Mouse (Mus musculus) hindbrain, embryonic 15.5 days (tissue): ENCODE data around the gene Nfatc2. TPM values are rescaled to one million over a fixed set of nuclear protein-coding genes. Genes with fewer than 3 reads are reported as not detected.

Experiments
- ATAC-seq: fragments of 200-750 bp; cut with Nextera tagmentation; 2 replicates; pipeline ENCODE4 v1.8.0; 2017; ENCODE audit warnings: low read depth, moderate number of reproducible peaks, moderate TSS enrichment; ENCODE audit not compliant: low FRiP score
- H3K27ac ChIP-seq: fragments of 300-500 bp; sonication (generic); replicated peaks from 2 replicates; pipeline ENCODE4 v1.5.1; 2015; ENCODE audit warnings: mild to moderate bottlenecking, inconsistent platforms
- H3K27me3 ChIP-seq: fragments of 300-500 bp; sonication (generic); 2 replicates; pipeline ENCODE4 v1.6.1; 2015; ENCODE audit warnings: control low read depth, inconsistent platforms
- H3K36me3 ChIP-seq: fragments of 300-500 bp; sonication (generic); 2 replicates; pipeline ENCODE4 v1.6.1; 2015; ENCODE audit warnings: control low read depth, inconsistent platforms
- H3K4me1 ChIP-seq: fragments of 300-500 bp; sonication (generic); replicated peaks from 2 replicates; pipeline ENCODE4 v1.6.1; 2015; ENCODE audit warnings: control low read depth, inconsistent platforms
- H3K4me2 ChIP-seq: fragments of 300-500 bp; sonication (generic); 2 replicates; pipeline ENCODE4 v1.6.1; 2015; ENCODE audit warnings: moderate library complexity, mild to moderate bottlenecking, inconsistent platforms
- H3K4me3 ChIP-seq: fragments of 300-500 bp; sonication (generic); 2 replicates; pipeline ENCODE4 v1.5.1; 2015; ENCODE audit warnings: mild to moderate bottlenecking, inconsistent platforms
- H3K9ac ChIP-seq: fragments of 300-500 bp; sonication (generic); 2 replicates; pipeline ENCODE4 v1.6.1; 2015; ENCODE audit warnings: inconsistent platforms
- H3K9me3 ChIP-seq: fragments of 300-500 bp; sonication (generic); 2 replicates; pipeline ENCODE4 v1.6.1; 2016; ENCODE audit warnings: control low read depth, inconsistent platforms
- WGBS: fragments of 180-500 bp; shearing (Covaris S2); methylation state at CpG from one replicate; pipeline ENCODE4 v1.1.7; 2015; 5-methylcytosine and 5-hydroxymethylcytosine counted together
- polyA plus RNA-seq: library from polyadenylated mRNA; unstranded; fragments of >200 nt; fragmentation: Nextera tagmentation; extraction: Ambion mirVana; gene quantifications from 2 replicates; pipeline ENCODE4 v1.2.1, GENCODE M21; 2015

Nfatc2 gene
- polyA plus RNA-seq, 1 experiment from 2014 or later: 3.8 TPM

DNA sequence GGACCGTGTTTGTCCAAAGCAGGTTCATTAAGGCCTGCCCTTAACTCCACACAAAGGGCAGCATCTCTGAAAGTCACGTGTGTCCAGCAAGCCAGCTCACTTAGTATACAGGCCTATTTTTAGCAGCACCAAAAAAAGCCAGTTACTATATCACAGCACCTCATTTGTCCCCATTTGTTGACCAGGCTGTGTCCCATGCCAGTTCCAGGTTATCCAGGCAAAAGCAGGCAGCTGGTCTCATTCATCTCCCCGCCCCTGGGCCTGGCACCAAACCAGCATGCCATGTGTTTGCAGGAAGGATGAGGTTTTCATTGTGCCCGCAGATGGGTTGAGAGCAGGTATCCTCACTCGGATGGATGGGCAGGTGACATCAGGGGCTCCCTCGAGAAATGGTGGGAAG lies 16.6 kb downstream of the Nfatc2 start:
- H3K36me3 ChIP-seq: no peaks in the 10 kb centered on the region
- no peak for ATAC-seq
- peaks cover 9% of the 10 kb centered on the region for H3K27me3 ChIP-seq
- peaks cover 45% of the 10 kb centered on the region for H3K4me1 ChIP-seq
- WGBS: 63% methylated on average over 6 of the region's 6 CpGs
- no peak overlapping the region for H3K9ac ChIP-seq
- no peak overlapping the region for H3K4me3 ChIP-seq
- no peak overlapping the region for H3K27ac ChIP-seq
- no peaks in the 10 kb centered on the region for H3K9me3 ChIP-seq
- no peak overlapping the region for H3K4me2 ChIP-seq

DNA sequence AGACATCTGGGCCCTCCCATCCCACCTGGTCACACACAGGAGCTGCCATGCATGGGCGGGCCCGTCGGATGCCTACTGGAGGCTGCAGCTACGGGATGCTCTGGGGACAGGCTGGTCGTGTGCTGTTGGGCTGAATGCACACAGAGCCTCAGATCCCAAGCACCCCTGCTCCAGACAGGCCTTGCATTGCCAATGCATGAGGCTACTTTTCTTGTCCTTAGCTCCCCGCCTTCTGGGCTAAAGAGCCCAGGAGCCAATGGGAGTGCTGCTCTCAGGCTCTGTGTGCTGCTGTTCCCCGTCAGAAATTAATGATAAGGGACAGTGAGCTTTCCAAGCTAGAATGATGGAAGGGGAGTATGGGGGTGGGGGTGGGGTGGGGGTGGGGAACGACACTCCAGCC lies 17.0 kb downstream of the Nfatc2 start:
- Histone ChIP-seq H3K4me3 (no peak overlapping the region), H3K27me3 (peaks cover 5% of the 10 kb centered on the region; the same call in 1 of the 2 replicates), H3K4me1 (peaks cover 40% of the 10 kb centered on the region), H3K4me2 (no peak overlapping the region), H3K36me3 (no peaks in the 10 kb centered on the region), H3K9me3 (no peaks in the 10 kb centered on the region), H3K9ac (no peak overlapping the region), H3K27ac (no peak overlapping the region)
- 60% methylated on average over 8 of the region's 8 CpGs for WGBS
- ATAC-seq: no peak

DNA sequence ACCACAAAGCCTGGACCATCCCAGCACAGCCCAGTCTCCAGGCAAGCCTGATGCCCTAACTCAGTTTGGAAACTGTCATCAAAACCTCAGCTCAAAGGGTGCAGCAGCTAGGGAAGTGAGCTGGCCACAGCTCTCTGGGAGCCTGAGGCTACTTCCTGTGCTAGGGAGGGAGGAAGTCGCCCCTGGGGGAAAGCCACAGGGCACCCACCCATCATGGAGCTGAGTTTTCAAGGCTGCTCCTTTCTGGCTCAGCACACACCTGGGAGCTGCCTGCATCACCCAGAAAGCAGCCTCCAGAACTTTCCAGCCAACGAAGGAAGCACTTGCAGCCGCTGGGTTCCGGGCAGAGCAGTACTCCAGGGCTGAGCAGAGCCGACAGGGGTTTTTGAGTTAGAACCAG lies 18.4 kb downstream of the Nfatc2 start:
- Histone ChIP-seq H3K4me2 (no peak overlapping the region), H3K4me3 (no peak overlapping the region), H3K27me3 (no peaks in the 10 kb centered on the region; the same call in 1 of the 2 replicates), H3K9ac (no peak overlapping the region), H3K9me3 (no peaks in the 10 kb centered on the region), H3K4me1 (peaks cover 29% of the 10 kb centered on the region), H3K36me3 (no peaks in the 10 kb centered on the region), H3K27ac (no peak overlapping the region)
- no peak for ATAC-seq
- WGBS: 85% methylated on average over 5 of the region's 5 CpGs

DNA sequence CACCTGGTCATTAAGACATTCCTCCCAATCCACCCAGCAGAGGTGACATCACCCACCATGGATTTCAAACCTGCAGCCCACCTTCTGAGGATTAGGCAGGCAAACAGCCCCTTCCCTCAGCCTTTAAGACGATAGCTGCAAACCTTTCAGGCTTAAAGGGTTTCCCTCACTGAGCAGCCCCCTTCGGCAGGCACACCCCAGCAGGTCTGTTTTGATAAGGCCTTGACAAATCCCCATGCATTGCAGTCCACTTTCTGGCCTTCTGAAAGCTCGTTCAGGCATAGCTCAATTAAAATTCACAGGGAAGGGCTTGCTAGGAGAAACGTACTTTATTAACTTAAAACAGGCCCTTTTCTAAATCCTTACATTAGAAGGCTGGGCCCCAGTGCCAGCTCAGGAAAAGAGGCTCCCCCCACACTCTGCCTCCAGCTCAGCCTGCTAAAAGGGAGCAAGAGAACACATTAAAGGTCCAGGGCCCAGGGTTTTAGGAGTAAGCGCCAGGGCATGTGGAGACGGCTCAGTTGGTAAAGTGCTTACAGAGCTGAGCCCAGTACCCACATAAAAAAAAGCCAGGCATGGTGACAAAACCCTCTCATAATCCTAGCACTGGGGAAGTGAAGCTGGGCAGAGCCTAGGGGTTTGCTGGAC lies 20.1 kb downstream of the Nfatc2 start:
- no peak for ATAC-seq
- Histone ChIP-seq H3K4me1 (peaks cover 22% of the 10 kb centered on the region), H3K4me2 (no peak overlapping the region), H3K27me3 (no peaks in the 10 kb centered on the region; the same call in 1 of the 2 replicates), H3K9ac (no peak overlapping the region), H3K27ac (no peak overlapping the region), H3K9me3 (no peaks in the 10 kb centered on the region), H3K36me3 (no peaks in the 10 kb centered on the region), H3K4me3 (no peak overlapping the region)
- 48% methylated on average over 6 of the region's 6 CpGs for WGBS

DNA sequence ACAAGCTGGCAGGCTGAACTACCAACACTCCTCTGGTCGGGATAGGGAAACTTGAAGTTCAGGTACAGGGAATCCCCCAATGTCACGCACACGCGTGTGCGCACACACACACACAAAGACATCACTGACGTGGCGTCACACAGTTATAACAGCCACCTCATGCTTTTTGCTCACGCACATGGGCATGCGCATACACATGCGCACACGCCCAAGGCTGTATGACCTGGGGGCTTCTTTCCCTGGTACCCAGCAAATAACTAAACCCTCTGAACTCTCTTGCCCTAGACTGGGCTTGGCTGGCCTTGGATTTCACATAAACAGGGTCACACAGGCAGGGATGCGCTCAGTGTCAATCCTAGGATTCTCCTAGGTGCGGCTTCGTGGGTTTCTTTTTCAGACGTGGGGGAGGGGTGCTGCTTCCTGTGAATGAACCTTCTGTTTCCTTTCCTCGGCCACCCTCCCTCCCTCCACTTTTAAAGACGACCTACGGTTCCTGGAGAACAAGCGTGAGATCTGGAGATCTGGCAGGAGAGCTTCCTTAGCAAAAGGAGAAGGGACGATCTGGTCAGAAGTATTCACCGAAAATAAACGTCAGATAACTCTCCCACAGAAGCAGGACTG lies 21.1 kb downstream of the Nfatc2 start:
- no peak overlapping the region for H3K4me2 ChIP-seq

DNA sequence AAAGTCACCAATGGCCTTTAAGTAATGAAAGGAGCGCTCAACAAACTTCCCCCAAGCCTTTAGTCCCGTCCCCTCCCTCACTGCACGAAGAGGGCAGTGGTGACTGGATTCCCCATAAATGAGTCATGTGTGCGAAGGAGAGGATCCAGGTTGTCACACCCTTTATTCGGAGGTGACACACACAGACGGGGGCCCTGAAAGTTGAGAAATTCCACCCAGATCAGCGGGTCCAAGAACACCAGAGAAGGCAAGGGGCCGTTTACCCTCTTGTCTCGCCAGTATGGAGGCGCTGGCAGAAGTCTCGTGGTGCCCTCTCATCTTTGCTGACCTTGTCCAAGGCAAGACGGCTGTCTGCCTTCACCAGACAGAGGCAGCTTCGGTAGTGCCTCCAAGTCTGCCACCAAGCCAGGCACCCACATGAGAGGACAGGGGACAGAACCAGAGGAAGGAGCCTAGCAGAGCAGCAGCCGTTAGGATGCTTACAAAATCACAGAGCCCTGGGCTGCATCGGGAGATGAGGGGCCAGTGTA lies 21.8 kb downstream of the Nfatc2 start:
- ATAC-seq: no peak
- Histone ChIP-seq H3K9me3 (no peaks in the 10 kb centered on the region), H3K27me3 (no peaks in the 10 kb centered on the region; the same call in 1 of the 2 replicates), H3K4me2 (no peak overlapping the region), H3K36me3 (no peaks in the 10 kb centered on the region), H3K27ac (no peak overlapping the region), H3K9ac (no peak overlapping the region), H3K4me1 (peaks cover 19% of the 10 kb centered on the region), H3K4me3 (no peak overlapping the region)
- 83% methylated on average over 15 of the region's 15 CpGs for WGBS

More for the DNA sequence above, 21.1 kb downstream of the Nfatc2 start:
- no peak for ATAC-seq
- H3K27ac ChIP-seq: no peak overlapping the region
- no peaks in the 10 kb centered on the region for H3K36me3 ChIP-seq
- H3K4me3 ChIP-seq: no peak overlapping the region
- no peaks in the 10 kb centered on the region; the same call in 1 of the 2 replicates for H3K27me3 ChIP-seq
- no peaks in the 10 kb centered on the region for H3K9me3 ChIP-seq
- H3K4me1 ChIP-seq: peaks cover 22% of the 10 kb centered on the region
- 55% methylated on average over 22 of the region's 22 CpGs for WGBS
- H3K9ac ChIP-seq: no peak overlapping the region

DNA sequence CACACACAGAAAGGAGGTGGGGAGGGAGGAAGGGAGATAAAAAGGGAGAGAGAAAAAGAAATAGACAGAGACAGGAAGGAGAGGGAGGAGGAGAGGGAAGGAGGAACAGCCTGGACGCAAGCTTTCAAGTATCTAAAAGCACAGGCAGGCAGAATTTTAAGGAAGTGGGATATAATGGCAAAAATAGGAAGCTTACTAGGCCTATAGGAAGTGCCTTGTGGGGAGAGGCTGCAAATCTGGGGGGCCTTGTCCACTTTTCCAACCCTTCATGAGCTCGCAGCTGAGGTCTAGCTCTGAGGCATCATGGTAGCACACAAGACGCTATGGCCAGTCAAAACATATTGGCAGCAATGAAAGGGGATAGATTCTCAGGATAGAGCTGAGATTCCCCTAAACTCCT lies 22.3 kb downstream of the Nfatc2 start:
- Histone ChIP-seq H3K4me2 (no peak overlapping the region), H3K27me3 (no peaks in the 10 kb centered on the region; the same call in 1 of the 2 replicates), H3K9me3 (no peaks in the 10 kb centered on the region), H3K4me1 (peaks cover 14% of the 10 kb centered on the region), H3K36me3 (no peaks in the 10 kb centered on the region), H3K4me3 (no peak overlapping the region), H3K27ac (no peak overlapping the region), H3K9ac (no peak overlapping the region)
- ATAC-seq: no peak
- 84% methylated on average over 3 of the region's 3 CpGs for WGBS

DNA sequence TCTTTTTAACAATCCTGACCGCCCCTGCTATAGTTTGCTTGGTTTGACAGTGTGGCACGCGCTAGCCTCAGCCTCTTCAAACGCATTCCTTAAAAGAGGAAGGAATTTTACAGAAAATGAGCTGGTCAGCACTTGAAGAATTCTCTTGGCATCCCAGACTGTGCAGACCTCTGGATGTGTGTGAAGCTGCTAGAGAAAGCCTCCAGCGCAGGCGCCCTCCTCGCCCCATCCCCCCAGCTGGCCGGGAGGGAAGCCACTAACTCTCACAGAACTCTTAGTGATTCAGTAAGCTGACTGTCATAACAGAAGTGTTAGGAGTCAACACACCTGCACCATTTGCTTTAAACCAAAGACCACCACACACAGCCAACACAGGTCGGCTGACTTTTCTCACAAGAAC lies 23.3 kb downstream of the Nfatc2 start:
- H3K9ac ChIP-seq: no peak overlapping the region
- no peak overlapping the region for H3K27ac ChIP-seq
- no peak overlapping the region for H3K4me3 ChIP-seq
- H3K36me3 ChIP-seq: no peaks in the 10 kb centered on the region
- 67% methylated on average over 9 of the region's 9 CpGs for WGBS
- no peaks in the 10 kb centered on the region; the same call in 1 of the 2 replicates for H3K27me3 ChIP-seq
- peaks cover 14% of the 10 kb centered on the region for H3K4me1 ChIP-seq
- no peaks in the 10 kb centered on the region for H3K9me3 ChIP-seq
- no peak for ATAC-seq
- H3K4me2 ChIP-seq: no peak overlapping the region

DNA sequence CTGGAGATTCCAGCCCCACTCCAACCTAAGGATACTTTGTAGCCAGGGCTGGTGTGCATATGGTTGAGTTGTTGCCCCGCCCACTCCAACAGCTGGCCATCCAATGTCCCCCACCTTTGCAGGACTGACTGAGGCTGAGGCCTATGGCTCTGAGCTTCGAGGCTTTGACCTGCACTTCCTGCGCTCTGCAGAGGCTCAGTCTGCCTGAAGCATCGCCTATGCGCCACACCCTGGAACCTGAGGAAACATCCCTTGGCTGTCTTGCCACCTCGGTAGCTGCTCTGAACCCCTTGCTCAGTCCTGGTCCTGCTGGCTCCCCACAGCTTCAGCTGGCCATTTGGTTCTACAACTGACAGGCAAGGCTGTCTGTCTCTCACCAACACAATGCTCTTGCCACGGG lies 24.1 kb downstream of the Nfatc2 start:
- Histone ChIP-seq H3K27ac (no peak overlapping the region), H3K27me3 (no peaks in the 10 kb centered on the region; the same call in 1 of the 2 replicates), H3K9ac (no peak overlapping the region), H3K9me3 (no peaks in the 10 kb centered on the region), H3K36me3 (no peaks in the 10 kb centered on the region), H3K4me2 (no peak overlapping the region), H3K4me1 (peaks cover 14% of the 10 kb centered on the region), H3K4me3 (no peak overlapping the region)
- WGBS: 79% methylated on average over 7 of the region's 7 CpGs
- no peak for ATAC-seq

DNA sequence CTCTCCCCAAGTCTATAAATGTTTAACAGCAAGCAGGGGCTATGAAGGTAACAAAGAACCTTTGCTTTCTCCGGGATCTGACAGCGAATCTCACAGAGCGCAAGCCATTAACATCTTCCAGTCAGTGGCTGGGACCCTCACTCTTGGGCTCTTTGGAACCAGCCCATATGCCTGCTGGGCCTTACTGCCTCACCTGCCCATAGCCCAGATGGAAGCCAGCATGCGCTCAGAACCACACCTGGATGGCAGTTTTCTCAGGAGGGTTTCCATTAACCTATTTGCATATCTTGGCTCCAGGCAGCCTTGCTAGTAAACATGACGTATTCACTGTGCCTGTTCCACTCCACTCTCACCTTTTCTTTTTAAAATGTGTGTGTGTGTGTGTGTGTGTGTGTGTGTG lies 25.6 kb downstream of the Nfatc2 start:
- H3K4me1 ChIP-seq: peaks cover 7% of the 10 kb centered on the region; the same call in 1 of the 2 replicates
- ATAC-seq: no peak
- H3K9me3 ChIP-seq: no peaks in the 10 kb centered on the region
- H3K4me2 ChIP-seq: no peak overlapping the region
- H3K36me3 ChIP-seq: no peaks in the 10 kb centered on the region
- no peak overlapping the region for H3K9ac ChIP-seq
- WGBS: 60% methylated on average over 5 of the region's 5 CpGs
- H3K4me3 ChIP-seq: no peak overlapping the region
- no peak overlapping the region for H3K27ac ChIP-seq
- no peaks in the 10 kb centered on the region; the same call in 1 of the 2 replicates for H3K27me3 ChIP-seq

DNA sequence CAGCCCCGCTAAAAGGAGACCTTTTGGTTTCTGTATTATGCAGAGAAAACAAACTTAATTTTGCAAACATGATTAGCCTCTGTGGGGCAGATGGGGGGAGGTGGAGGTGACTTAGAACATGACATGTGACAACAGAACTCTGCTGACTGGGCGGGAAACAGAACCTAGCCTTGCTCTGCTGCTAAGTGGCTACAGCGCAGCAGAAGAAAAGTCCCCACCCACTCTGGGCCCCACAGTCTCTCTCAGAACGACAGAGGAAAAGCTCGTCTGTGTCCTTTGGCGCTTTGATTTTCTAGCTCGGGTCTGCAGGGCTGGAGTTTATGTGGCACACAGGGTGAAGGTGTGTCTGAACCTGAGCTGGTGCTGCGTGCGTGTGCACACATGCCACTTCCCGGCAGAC lies 26.5 kb downstream of the Nfatc2 start:
- H3K27me3 ChIP-seq: no peaks in the 10 kb centered on the region
- no peak overlapping the region for H3K27ac ChIP-seq
- ATAC-seq: no peak

DNA sequence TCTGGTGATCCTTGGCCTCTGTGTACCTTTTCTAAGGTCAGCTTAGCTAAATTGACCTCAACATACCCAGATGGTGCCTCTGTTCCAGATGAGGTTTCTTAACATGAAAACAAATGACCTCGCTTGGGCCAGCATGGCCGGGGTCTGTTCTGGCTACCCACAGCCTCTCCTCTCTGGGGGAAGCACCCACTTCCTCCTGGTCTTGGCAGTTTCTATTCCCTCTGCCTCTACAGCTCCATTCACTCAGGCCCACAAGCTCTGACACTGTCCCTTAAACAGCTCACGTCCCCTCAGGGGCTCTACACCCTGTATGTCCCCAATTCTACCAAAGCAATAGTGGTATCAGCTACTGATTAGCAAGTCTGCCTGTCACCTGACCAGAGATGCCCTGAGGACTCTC lies 27.6 kb downstream of the Nfatc2 start:
- Histone ChIP-seq H3K27ac (no peak overlapping the region), H3K27me3 (no peaks in the 10 kb centered on the region), H3K4me3 (no peak overlapping the region), H3K9me3 (no peaks in the 10 kb centered on the region), H3K36me3 (no peaks in the 10 kb centered on the region), H3K4me1 (no peaks in the 10 kb centered on the region), H3K4me2 (no peak overlapping the region), H3K9ac (no peak overlapping the region)
- WGBS: 79% methylated on average over 3 of the region's 3 CpGs
- ATAC-seq: no peak

More for the DNA sequence above, 26.5 kb downstream of the Nfatc2 start:
- no peaks in the 10 kb centered on the region for H3K4me1 ChIP-seq
- no peaks in the 10 kb centered on the region for H3K9me3 ChIP-seq
- no peak overlapping the region for H3K4me2 ChIP-seq
- WGBS: 71% methylated on average over 10 of the region's 10 CpGs
- no peak overlapping the region for H3K4me3 ChIP-seq
- no peaks in the 10 kb centered on the region for H3K36me3 ChIP-seq
- no peak overlapping the region for H3K9ac ChIP-seq
